Mouse (Mus musculus) hindlimb bud, embryonic 11.5 days (tissue): ENCODE results near the gene Lrrc26.

Experiments
- DNase-seq: peaks from one replicate; pipeline ENCODE4 v3.0.0-alpha.2; 2012; ENCODE audit warnings: low read depth, low spot score; ENCODE audit errors: extremely low spot score

The Lrrc26 gene

DNA sequence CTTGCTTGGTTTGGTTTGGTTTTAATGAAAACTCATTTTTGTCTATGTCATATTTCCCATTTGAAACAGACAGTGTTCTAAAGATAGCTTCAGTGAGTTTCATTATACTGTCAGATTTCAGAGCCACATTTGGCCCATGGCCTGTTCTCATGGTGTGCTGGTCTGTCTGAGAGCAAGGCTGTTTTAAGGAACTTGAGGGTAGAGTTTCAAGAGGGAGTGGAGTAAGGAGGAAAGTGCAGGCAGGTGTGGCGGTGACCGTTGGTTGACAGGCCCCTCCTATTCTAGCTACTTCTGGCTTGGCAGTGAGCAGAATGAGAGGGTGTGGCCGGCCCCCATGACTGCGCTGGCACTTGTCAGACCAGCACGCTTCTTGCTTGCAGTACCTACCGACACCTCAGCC is 48.6 kb downstream of the Lrrc26 start:
- no peak for DNase-seq
